Mouse (Mus musculus): Measurements from ENCODE around the gene Mapkapk5. TPM values are rescaled to one million over a fixed set of nuclear protein-coding genes. Genes with fewer than 3 reads are reported as not detected.

Gene Mapkapk5
- polyA plus RNA-seq (2012; ENCODE audit: low replicate concordance), result 24.9 and 74.3 TPM in 2 replicates

DNA sequence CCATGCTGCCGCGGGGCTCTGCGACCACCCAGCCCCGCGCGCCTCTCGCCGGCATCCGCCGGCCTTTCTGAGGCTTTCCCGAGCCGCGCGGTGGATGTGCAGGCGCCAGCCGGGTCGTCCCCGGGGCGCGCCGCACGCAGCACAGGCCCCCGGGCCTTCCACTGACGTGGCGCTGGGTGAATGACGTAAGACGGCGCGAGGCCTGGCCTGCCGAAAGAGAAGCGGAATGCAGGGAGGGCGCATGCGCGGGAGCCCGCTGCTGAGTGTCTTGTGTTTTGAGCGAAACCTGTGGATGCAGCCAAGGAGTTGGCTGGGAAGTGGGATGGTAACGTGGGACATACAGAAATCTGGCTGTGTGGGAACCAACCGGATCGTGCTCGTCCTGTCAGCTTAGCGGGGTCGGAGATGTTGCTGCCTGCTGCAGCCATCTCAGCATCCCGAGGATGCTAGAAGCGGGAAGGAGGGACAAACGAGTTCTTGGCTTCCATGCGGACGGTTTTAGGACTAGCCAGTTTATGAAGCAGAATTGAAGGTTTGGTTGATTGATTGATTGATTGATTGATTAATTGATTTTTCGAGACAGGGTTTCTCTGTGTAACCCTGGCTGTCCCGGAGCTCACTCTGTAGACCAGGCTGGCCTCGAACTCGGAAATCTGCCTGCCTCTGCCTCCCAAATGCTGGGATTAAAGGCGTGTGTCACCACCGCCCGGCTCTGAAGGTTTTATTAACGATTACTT lies at the start of gene Mapkapk5:
TSS of gene Mapkapk5 (minus strand) at position 113 of the 737 bp plus-strand sequence.

DNA sequence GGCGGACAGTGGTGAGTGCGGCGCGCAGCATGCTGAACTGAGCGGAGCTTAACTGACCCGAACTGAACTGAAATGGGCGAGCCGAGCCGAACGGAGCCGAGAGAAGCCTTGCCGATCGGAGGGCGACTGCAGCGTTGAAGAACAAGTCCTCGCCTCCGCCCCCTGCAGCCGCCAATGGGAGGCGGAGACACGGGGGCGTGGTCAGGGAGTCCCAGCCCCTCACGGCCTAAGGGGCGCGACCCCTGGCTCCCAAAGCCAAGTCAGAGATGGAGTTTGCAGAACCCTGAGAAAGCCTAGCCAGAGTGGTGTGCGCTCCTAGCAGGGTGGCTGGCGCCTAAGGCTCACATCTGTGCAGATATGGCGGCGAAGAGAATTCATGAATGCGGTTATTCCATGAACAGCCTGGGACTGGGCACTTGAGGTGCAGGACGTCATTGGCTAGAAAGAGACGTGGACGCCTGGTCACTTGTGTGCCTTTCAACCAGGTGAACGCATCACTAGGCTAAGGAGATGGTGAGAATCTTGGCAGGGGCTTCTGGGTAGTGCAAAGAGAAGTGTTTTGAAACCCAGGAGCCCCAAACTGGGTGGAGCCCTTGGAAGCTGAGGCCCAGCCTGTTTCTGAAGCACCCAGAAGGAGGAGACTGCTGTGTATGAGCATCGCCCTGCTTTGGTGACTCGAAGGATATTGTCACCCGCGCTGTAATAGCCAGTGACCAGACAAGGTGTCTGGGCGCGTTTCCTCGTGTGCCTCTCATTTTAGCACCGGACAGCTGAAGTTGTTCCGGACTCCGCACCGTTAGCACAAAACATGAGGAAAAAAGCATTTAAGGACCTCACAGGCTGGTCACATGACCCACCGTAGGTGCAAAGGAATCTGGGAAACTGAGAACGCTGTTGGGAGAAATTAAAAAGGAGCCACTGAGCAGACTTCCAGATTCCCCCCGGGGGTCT lies 48.0 kb upstream of the Mapkapk5 start, which contains the start of gene Aldh2:
TSS of gene Aldh2 (minus strand) at position 374 of the 951 bp plus-strand sequence.

GRCm38 (mm10) chr5:121544910-121545792 lies 554 bp downstream of the Mapkapk5 start, which contains the start of the genes Adam1a and Gm42878:
Gene Adam1a, minus strand, starts transcription at chr5:121545482.
Gene Gm42878, minus strand, starts transcription at chr5:121545482.

GRCm38 (mm10) chr5:121503231-121503630 lies 42.5 kb downstream of the Mapkapk5 start, which contains the start of gene Adam1b:
Gene Adam1b, minus strand, starts transcription at chr5:121503435.

Other genes starting within 250 kb of the Mapkapk5 start
- gene Trafd1, start 160.3 kb downstream of the Mapkapk5 start, polyA plus RNA-seq (2012; ENCODE audit: low replicate concordance), result 15.5 and 31.7 TPM in 2 replicates
- gene Naa25, start 148.0 kb downstream of the Mapkapk5 start, polyA plus RNA-seq (2012; ENCODE audit: low replicate concordance), result 1.7 and 5.3 TPM in 2 replicates
- gene Tmem116, start 94.0 kb downstream of the Mapkapk5 start, polyA plus RNA-seq (2012; ENCODE audit: low replicate concordance), result 0.27 and 1.1 TPM in 2 replicates
- gene Erp29, start 93.4 kb downstream of the Mapkapk5 start, polyA plus RNA-seq (2012; ENCODE audit: low replicate concordance), result 380 and 386 TPM in 2 replicates
- gene Adam1b, start 42.5 kb downstream of the Mapkapk5 start, polyA plus RNA-seq (2012; ENCODE audit: low replicate concordance), result not detected in 2 replicates
- gene Adam1a, start 423 bp downstream of the Mapkapk5 start, polyA plus RNA-seq (2012; ENCODE audit: low replicate concordance), result 0.09 and 0.36 TPM in 2 replicates
- not detected in 2 replicates for gene Gm42878, start 423 bp downstream of the Mapkapk5 start, polyA plus RNA-seq (2012; ENCODE audit: low replicate concordance)
- gene Aldh2, start 47.9 kb upstream of the Mapkapk5 start, polyA plus RNA-seq (2012; ENCODE audit: low replicate concordance), result 271 and 273 TPM in 2 replicates
- gene Acad12, start 73.0 kb upstream of the Mapkapk5 start, polyA plus RNA-seq (2012; ENCODE audit: low replicate concordance), result 0.84 and 0.98 TPM in 2 replicates
- 1.9 and 2.3 TPM in 2 replicates for gene Acad10, start 114.6 kb upstream of the Mapkapk5 start, polyA plus RNA-seq (2012; ENCODE audit: low replicate concordance)
- 8.3 and 14.7 TPM in 2 replicates for gene Brap, start 114.7 kb upstream of the Mapkapk5 start, polyA plus RNA-seq (2012; ENCODE audit: low replicate concordance)
- 43.5 and 96.5 TPM in 2 replicates for gene Atxn2, start 165.4 kb upstream of the Mapkapk5 start, polyA plus RNA-seq (2012; ENCODE audit: low replicate concordance)

All from leukemia stem cell, adult 10-12 weeks (primary cell).